Mouse (Mus musculus) mouse embryonic stem cell (cell line): Measurements from ENCODE around the gene Srpk3.

ENCODE experiments used
- in situ Hi-C, 2 experiments: fragments of 300-500 bp; cut with MboI; formaldehyde crosslinking; loops; 1 replicate in 1 of 2; 3 replicates in 1 of 2; pipeline ENCODE4 v1.14.3; 2019 to 2020; ENCODE audit warnings: low sequenced_read_pairs in 2 of 2, low pct_unique_long_range_greater_than_20kb in 1 of 2, mixed read lengths in 1 of 2; ENCODE audit not compliant: unreplicated experiment in 1 of 2

Gene Srpk3

GRCm38 (mm10) chrX:73793505-73793904 is 19.3 kb downstream of the Srpk3 start:
- in situ Hi-C loops: no loop called here

GRCm38 (mm10) chrX:73797511-73797910 is 23.3 kb downstream of the Srpk3 start:
- in situ Hi-C loops: no loop called here

- in situ Hi-C loops: no loop called here
Observed at GRCm38 (mm10) chrX:73798502-73798901, 24.3 kb downstream of the Srpk3 start.

GRCm38 (mm10) chrX:73805814-73806213 is 31.6 kb downstream of the Srpk3 start:
- in situ Hi-C loops: no loop called here

- in situ Hi-C loops: no loop called here
Observed at GRCm38 (mm10) chrX:73815072-73815471, 40.9 kb downstream of the Srpk3 start.

- in situ Hi-C loops: no loop called here
Observed at GRCm38 (mm10) chrX:73816596-73817314, 42.5 kb downstream of the Srpk3 start.

- in situ Hi-C loops: no loop called here
Observed at GRCm38 (mm10) chrX:73823747-73824146, 49.5 kb downstream of the Srpk3 start.

GRCm38 (mm10) chrX:73824185-73825151 is 50.3 kb downstream of the Srpk3 start, which contains the start of gene Pdzd4:
Gene Pdzd4 (minus strand): TSS chrX:73824969.
- in situ Hi-C loops: no loop called here
